Mouse (Mus musculus) stomach, postnatal 0 days (tissue): ENCODE measurements around the gene Stk25. TPM values are rescaled to one million over a fixed set of nuclear protein-coding genes. Genes with fewer than 3 reads are reported as not detected.

Experiments used
- ATAC-seq: fragments of 200-750 bp; cut with Nextera tagmentation; 2 replicates; pipeline ENCODE4 v1.8.0; 2017; ENCODE audit not compliant: low FRiP score, low TSS enrichment
- DNase-seq: peaks from one replicate; pipeline ENCODE4 v3.0.0-alpha.2; 2016; ENCODE audit warnings: low spot score
- H3K27ac ChIP-seq: fragments of 300-500 bp; sonication (generic); replicated peaks from 2 replicates; pipeline ENCODE4 v1.5.1; 2014; ENCODE audit warnings: mild to moderate bottlenecking, control low read depth
- H3K27me3 ChIP-seq: fragments of 300-500 bp; sonication (generic); 2 replicates; pipeline ENCODE4 v1.6.1; 2014; ENCODE audit warnings: low read length; ENCODE audit not compliant: control insufficient read depth, insufficient read depth
- H3K36me3 ChIP-seq: fragments of 300-500 bp; sonication (generic); 2 replicates; pipeline ENCODE4 v1.6.1; 2014; ENCODE audit warnings: low read length, mixed read lengths; ENCODE audit not compliant: control insufficient read depth, insufficient read depth
- H3K4me1 ChIP-seq: fragments of 300-500 bp; sonication (generic); replicated peaks from 2 replicates; pipeline ENCODE4 v1.6.1; 2014; ENCODE audit warnings: antibody characterized with exemption; ENCODE audit not compliant: control insufficient read depth, insufficient read depth
- H3K4me2 ChIP-seq: fragments of 300-500 bp; sonication (generic); replicated peaks from 2 replicates; pipeline ENCODE4 v1.6.1; 2014; ENCODE audit warnings: low read depth, mild to moderate bottlenecking, control low read depth, moderate library complexity
- H3K4me3 ChIP-seq: fragments of 300-500 bp; sonication (generic); 2 replicates; pipeline ENCODE4 v1.5.1; 2014; ENCODE audit warnings: low read depth, low read length, control low read depth
- H3K9ac ChIP-seq: fragments of 300-500 bp; sonication (generic); 2 replicates; pipeline ENCODE4 v1.6.1; 2014; ENCODE audit warnings: mild to moderate bottlenecking, low read length, control low read depth, mixed read lengths
- H3K9me3 ChIP-seq: fragments of 300-500 bp; sonication (generic); 2 replicates; pipeline ENCODE4 v1.6.1; 2016; ENCODE audit warnings: low read length; ENCODE audit not compliant: control insufficient read depth
- CTCF ChIP-seq: IDR thresholded peaks from 2 replicates; pipeline ENCODE4 v1.5.1; 2016; ENCODE audit warnings: antibody characterized with exemption, low read depth, mild to moderate bottlenecking, moderate library complexity
- EP300 ChIP-seq: optimal IDR thresholded peaks from 2 replicates; pipeline ENCODE3; 2016; ENCODE audit warnings: antibody characterized with exemption
- WGBS: fragments of 180-500 bp; shearing (Covaris S2); extraction: QIAGEN DNeasy Blood & Tissue Kit; methylation state at CpG from one replicate; pipeline ENCODE4 v1.1.7; 2014; 5-methylcytosine and 5-hydroxymethylcytosine counted together
- polyA plus RNA-seq: library from polyadenylated mRNA; unstranded; fragments of >200 nt; fragmentation: Nextera tagmentation; extraction: Ambion mirVana; gene quantifications from 2 replicates; pipeline ENCODE4 v1.2.1, GENCODE M21; 2015

The Stk25 gene
- polyA plus RNA-seq, 1 experiment from 2014 or later: 107 TPM

DNA sequence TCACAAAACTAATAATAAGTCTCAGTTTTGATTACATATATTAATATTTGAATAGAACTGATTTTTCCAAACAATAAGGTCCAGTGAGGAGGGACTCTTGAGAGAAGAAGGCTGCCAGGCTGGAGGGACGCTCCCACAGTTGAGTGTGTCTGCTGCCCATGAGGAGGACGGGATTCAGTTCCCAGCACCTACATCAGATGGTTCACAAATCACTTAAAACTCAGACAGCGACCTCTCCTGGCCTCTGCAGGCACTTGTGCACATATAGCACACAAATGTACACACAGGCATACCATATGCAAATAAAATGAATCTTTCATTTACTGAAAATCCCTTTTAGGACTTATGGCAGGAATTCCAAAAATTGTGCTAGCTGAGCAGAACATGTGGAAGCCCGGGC lies 55.5 kb downstream of the Stk25 start:
- Histone ChIP-seq H3K27me3 (no peaks in the 10 kb centered on the region), H3K9ac (no peak overlapping the region), H3K9me3 (no peaks in the 10 kb centered on the region), H3K27ac (no peak overlapping the region), H3K4me3 (no peak overlapping the region), H3K36me3 (no peaks in the 10 kb centered on the region), H3K4me1 (no peaks in the 10 kb centered on the region), H3K4me2 (no peak overlapping the region)
- 76% methylated on average over 4 of the region's 4 CpGs for WGBS
- TF ChIP-seq EP300 (no peak), CTCF (no peak)
- no peak for DNase-seq
- no peak for ATAC-seq

DNA sequence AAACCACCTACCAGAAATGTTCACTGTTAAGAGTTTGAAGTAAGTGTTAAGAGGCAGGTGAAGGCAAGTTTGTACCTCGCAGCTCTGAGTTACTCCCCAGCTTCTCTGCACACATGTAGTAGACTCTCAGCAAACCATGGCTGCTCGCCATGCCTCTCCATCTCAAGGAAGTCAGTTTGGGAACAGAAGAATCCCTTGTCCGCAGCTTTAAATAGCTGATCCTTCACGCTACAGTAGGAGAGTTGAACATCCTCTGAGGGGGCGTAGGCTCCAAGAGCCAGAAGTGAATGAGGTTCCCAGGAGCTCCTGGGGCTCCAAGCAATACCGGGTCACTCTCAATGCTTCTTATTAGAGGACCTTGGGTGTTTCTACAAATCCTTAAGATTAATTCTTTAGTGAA lies 62.5 kb downstream of the Stk25 start:
- H3K27me3 ChIP-seq: no peaks in the 10 kb centered on the region
- WGBS: 76% methylated on average over 6 of the region's 6 CpGs
- H3K9ac ChIP-seq: no peak overlapping the region
- no peak overlapping the region for H3K4me3 ChIP-seq
- no peak overlapping the region for H3K27ac ChIP-seq
- H3K4me2 ChIP-seq: no peak overlapping the region
- H3K9me3 ChIP-seq: no peaks in the 10 kb centered on the region
- DNase-seq (no peak), ATAC-seq (no peak)
- H3K36me3 ChIP-seq: no peaks in the 10 kb centered on the region
- no peak for TF ChIP-seq CTCF
- H3K4me1 ChIP-seq: no peaks in the 10 kb centered on the region

DNA sequence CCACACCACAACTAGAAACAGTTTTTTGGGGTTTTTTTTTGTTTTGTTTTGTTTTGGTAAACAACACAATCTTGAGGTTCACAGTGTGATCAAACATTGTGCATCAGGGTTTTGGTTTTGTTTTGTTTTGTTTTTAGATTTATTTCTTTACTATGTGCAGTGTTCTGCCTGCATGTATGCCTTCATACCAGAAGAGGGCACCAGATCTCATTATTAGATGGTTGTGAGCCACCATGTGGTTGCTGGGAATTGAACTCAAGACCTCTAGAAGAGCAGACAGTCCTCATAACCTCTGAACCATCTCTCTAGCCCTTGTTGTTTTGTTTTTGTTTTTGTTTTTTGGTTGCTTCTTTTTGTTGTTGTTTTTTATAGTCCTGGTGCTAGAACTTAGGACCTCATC lies 64.5 kb downstream of the Stk25 start:
- DNase-seq (no peak), ATAC-seq (no peak)
- Histone ChIP-seq H3K9me3 (no peaks in the 10 kb centered on the region), H3K4me2 (no peak overlapping the region), H3K27me3 (no peaks in the 10 kb centered on the region), H3K27ac (no peak overlapping the region), H3K4me3 (no peak overlapping the region), H3K36me3 (no peaks in the 10 kb centered on the region), H3K4me1 (no peaks in the 10 kb centered on the region), H3K9ac (no peak overlapping the region)
- no peak for TF ChIP-seq EP300
- no peak for TF ChIP-seq CTCF

DNA sequence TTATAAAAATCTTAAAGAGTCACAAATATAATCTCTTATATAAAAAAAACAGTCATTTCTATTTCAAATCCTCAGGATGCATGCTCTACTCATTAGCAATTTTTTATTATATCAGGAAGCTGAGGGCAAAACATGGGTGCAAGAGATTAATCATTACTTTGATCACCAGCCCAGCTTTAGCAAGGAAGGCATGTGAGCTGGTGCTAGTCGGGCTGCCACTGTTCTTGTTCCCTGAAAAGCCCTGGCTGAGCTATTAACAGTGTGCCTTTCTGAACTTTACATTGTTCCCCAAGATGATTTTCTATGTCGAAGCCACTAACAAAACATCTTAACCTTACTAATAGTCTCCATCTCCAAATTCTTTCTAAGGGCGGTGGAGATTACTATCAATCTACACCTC lies 70.1 kb downstream of the Stk25 start:
- 62% methylated on average over 3 of the region's 3 CpGs for WGBS
- Histone ChIP-seq H3K4me1 (no peaks in the 10 kb centered on the region), H3K9me3 (no peaks in the 10 kb centered on the region), H3K27ac (no peak overlapping the region), H3K36me3 (no peaks in the 10 kb centered on the region), H3K4me2 (no peak overlapping the region), H3K9ac (no peak overlapping the region), H3K4me3 (no peak overlapping the region), H3K27me3 (no peaks in the 10 kb centered on the region)
- TF ChIP-seq EP300: no peak
- no peak for TF ChIP-seq CTCF
- no peak for ATAC-seq
- no peak for DNase-seq

DNA sequence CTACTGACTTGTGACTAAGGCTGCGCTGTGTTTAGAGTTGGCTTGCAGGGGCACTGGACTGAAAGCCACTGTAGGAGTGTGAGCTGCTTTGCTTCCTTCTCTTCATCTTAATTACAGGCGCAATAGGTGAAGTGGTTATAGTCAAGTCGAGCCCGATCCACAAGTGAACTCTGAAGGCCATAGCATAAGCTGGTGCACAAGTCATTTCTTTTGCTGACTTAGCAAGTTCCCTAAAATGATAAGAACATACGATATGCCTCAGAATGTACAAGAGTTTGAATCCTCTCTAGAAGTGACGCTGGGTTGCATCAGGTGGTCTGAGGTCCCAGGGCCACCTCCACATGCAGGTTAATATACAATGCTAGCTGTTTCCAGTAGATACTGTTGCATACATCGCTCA lies 76.9 kb downstream of the Stk25 start:
- DNase-seq: no peak

DNA sequence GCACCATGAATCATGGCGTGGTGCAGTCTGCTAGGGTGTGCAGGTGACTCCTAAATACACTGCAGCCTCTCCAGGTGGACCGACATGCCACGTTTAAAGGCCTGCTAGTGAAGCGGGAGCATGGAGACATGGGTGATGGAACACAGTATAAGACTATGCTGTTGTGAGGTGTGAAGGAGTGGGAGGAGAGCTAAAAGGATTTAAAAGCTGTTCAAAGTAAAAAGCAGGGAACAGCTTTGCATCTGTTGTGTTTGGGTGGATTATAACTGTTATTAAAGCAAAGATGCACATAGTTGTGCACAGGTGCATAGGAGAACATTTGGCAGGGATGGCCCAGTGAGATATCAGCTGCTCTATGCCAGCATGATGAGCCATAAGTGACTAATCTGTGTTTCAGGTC lies 80.6 kb downstream of the Stk25 start:
- H3K9ac ChIP-seq: no peak overlapping the region
- no peak overlapping the region for H3K4me2 ChIP-seq
- H3K27ac ChIP-seq: no peak overlapping the region
- H3K4me1 ChIP-seq: no peaks in the 10 kb centered on the region
- DNase-seq: no peak
- no peaks in the 10 kb centered on the region for H3K9me3 ChIP-seq
- peaks cover 9% of the 10 kb centered on the region for H3K36me3 ChIP-seq
- H3K4me3 ChIP-seq: no peak overlapping the region
- 88% methylated on average over 4 of the region's 4 CpGs for WGBS
- ATAC-seq: no peak
- H3K27me3 ChIP-seq: no peaks in the 10 kb centered on the region
- no peak for TF ChIP-seq EP300
- TF ChIP-seq CTCF: no peak

More for the DNA sequence above, 76.9 kb downstream of the Stk25 start:
- Histone ChIP-seq H3K4me1 (no peaks in the 10 kb centered on the region), H3K9me3 (no peaks in the 10 kb centered on the region), H3K27me3 (no peaks in the 10 kb centered on the region), H3K9ac (no peak overlapping the region), H3K27ac (no peak overlapping the region), H3K4me3 (no peak overlapping the region), H3K4me2 (no peak overlapping the region), H3K36me3 (peaks cover 9% of the 10 kb centered on the region)
- 93% methylated on average over 7 of the region's 7 CpGs for WGBS
- no peak for ATAC-seq
- TF ChIP-seq EP300 (no peak), CTCF (no peak)

DNA sequence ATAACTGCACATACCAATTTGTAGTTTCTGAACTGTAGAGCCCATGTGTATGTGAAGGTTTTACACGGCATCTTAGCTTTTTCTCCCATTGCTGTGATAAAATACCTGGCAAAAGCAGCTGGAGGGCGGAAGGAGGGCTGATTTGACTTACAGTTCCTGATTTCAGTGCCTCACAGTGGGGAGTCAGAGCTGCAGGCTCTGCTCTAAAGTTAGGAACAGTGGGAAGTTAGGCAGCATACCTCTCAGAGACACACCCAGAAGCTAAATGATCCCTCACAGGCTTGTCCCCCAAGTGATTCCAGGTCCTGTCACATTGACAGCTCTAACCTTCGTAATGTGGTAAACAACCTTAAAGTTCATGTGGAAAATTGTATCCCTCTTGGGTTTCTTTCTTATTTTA lies 81.4 kb downstream of the Stk25 start:
- H3K4me1 ChIP-seq: no peaks in the 10 kb centered on the region
- no peak for ATAC-seq
- H3K27me3 ChIP-seq: no peaks in the 10 kb centered on the region
- H3K4me3 ChIP-seq: no peak overlapping the region
- TF ChIP-seq CTCF: no peak
- TF ChIP-seq EP300: no peak
- peaks cover 9% of the 10 kb centered on the region for H3K36me3 ChIP-seq
- H3K9me3 ChIP-seq: no peaks in the 10 kb centered on the region
- no peak overlapping the region for H3K9ac ChIP-seq
- no peak overlapping the region for H3K4me2 ChIP-seq
- H3K27ac ChIP-seq: no peak overlapping the region
- no peak for DNase-seq
- 83% methylated on average over 3 of the region's 3 CpGs for WGBS

Other genes with a start within 250 kb of the Stk25 start
- 106 and 155 TPM in 2 replicates for gene Hdlbp, start 179.8 kb downstream of the Stk25 start, polyA plus RNA-seq
- gene Farp2, start 146.6 kb downstream of the Stk25 start, polyA plus RNA-seq: 2.9 and 3.0 TPM in 2 replicates
- 66.9 and 69.9 TPM in 2 replicates for gene Bok, start 27.0 kb upstream of the Stk25 start, polyA plus RNA-seq
- gene Atg4b, start 92.8 kb upstream of the Stk25 start, polyA plus RNA-seq: 61.7 and 63.0 TPM in 2 replicates
- gene Thap4, start 96.2 kb upstream of the Stk25 start, polyA plus RNA-seq: 47.8 and 52.3 TPM in 2 replicates
- gene Dtymk, start 143.3 kb upstream of the Stk25 start, polyA plus RNA-seq: 108 and 110 TPM in 2 replicates
- gene Ing5, start 145.3 kb upstream of the Stk25 start, polyA plus RNA-seq: 9.3 and 10.4 TPM in 2 replicates
- gene D2hgdh, start 166.2 kb upstream of the Stk25 start, polyA plus RNA-seq: 7.5 and 8.6 TPM in 2 replicates
- gene Gal3st2, start 202.6 kb upstream of the Stk25 start, polyA plus RNA-seq: 0.07 and 0.08 TPM in 2 replicates